Mouse (Mus musculus) layer of hippocampus, adult 18-20 months (tissue): ENCODE results near the gene Pygo2. TPM values are rescaled to one million over a fixed set of nuclear protein-coding genes. Genes with fewer than 3 reads are reported as not detected.

Experiments used
- DNase-seq, 2 experiments: peaks; one replicate each; pipeline ENCODE4 v3.0.0; 2022; ENCODE audit warnings: low spot score in 2 of 2
- total RNA-seq, 2 experiments: library from RNA; stranded (reverse); gene quantifications; 2 replicates each; pipeline ENCODE4 v1.2.3; 2021

Gene Pygo2
- total RNA-seq, 2 experiments from 2014 or later = 60.4 to 64.9 TPM

DNA sequence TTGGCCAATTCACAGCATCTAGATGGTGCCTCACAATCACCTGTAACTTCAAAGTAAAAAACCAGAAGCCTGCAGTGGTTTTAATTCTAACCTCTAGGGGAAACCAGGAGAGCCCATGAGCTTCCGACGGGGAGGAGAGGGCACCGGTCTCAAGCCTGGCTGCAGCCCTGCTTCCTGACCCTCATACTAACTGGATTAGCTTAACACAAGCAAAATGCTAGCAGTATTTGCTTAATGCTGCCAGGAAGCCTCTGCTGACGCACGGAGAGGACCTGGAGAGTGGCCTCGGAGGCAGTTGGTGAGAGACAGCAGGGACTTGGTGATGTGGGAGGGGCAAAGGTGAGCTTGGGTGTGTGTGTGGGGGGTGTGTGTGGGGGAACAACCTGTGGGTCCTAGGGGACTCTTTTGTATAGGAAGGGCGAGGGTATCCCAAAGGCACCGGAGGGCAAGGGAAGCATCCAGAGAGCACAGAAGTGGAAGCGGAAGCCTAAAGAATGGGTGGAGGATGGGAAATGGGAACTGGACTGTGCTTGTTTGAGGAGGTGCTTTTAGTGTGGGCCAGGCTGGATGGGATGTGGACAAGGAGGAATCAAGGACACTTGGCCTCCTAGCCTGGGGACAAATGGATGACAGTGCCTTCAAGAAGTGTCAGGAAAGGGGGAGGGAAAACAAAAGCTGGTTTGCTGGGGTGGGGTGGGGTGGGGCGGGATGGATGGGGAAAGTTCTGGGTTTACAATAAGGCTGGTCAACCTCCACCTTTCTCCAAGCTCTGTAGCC lies 24.6 kb downstream of the Pygo2 start, which contains the start of gene Pmvk:
Gene Pmvk, plus strand, starts transcription at position 141 of the 777 bp plus-strand sequence.
- no peak for DNase-seq

DNA sequence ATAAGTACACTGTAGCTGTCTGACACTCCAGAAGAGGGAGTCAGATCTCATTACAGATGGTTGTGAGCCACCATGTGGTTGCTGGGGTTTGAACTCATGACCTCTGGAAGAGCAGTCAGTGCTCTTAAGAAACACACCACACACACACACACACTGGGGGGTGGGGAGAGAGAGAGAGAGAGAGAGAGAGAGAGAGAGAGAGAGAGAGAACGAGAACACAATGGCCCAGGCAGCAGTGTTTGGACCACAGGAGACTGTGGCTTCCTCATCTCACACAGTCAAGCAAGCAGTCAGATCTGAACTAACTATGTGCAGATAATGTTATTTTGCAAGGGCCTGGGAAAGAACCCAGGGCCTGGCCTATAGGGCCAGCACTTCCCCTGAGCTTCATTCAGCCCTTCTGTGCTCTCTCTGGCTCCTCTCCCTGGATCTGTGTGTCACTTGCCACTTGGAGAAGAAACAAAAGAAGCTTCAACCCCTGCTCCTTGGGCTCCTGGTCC lies 25.8 kb downstream of the Pygo2 start:
- no peak for DNase-seq

DNA sequence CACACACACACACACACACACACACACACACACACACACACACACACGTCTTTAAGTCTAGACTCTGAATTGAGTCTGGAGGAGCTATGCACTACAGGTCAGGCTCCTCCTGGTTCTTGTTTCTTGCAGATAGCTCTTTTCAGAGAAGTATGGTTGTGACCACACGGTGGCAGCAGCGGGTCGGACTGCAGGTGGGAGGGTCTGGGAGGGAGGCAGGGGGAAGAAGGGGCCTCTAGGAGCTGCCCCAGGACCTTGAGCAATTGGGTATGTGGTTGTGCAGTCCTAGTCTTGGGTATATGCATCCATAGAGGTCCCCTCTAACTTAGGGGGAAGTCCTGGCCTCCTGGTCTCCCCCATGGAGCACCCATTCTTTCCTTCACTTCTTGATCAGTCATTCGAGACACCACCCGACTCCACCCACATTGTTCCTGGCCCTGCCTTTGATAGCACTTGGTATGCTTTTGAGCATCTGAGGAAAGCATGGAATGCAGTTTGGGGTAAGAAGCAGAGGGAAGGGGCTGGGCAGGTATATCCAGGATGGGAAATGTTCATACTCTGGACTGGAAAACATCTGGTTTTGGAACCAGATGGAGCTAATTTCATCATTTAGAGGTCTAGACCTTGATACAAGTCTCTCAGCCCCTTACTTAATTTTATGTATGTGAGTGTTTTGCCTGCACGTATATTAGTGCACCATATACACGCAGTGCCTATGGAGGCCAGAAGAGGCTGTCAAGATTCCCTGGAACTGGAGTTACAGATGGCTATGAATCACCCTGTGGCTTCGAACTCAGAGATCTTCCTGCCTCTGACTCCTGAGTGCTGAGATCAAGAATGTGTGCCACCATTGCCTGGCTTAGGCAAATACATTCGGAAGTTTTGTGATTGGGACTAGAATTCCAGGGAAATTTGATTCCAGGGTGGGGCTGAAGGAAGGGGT lies 27.0 kb downstream of the Pygo2 start:
- DNase-seq = peak in 1 of 2 experiments; percentile 74

DNA sequence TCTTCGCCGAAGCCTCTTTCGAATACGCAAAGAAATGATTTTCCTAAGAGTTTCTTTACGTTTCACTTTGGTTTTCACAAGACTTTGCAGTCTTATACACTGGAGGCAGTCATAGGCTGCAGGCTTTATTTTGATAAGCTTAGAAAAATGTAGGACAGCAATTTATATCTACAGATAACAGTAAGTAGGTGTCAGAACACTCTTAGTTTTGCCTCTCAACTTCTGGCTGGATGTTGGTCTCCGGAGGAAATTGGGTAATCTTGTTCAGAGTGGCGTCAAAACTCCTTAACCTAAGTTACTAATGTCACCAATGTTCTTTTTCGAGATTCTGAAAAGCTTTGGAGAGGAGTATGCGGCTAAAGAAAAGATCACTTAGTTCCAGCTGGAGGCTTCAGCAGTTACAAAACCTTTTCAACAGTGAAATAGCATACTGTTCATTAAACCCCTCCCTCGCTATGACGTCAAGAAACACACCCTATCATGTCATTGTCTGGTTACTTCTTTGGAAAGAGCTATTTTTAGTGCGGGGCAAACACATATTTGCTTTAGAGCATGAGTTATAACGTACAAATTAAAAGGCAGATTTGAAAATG lies 28.5 kb downstream of the Pygo2 start:
- DNase-seq = no peak

DNA sequence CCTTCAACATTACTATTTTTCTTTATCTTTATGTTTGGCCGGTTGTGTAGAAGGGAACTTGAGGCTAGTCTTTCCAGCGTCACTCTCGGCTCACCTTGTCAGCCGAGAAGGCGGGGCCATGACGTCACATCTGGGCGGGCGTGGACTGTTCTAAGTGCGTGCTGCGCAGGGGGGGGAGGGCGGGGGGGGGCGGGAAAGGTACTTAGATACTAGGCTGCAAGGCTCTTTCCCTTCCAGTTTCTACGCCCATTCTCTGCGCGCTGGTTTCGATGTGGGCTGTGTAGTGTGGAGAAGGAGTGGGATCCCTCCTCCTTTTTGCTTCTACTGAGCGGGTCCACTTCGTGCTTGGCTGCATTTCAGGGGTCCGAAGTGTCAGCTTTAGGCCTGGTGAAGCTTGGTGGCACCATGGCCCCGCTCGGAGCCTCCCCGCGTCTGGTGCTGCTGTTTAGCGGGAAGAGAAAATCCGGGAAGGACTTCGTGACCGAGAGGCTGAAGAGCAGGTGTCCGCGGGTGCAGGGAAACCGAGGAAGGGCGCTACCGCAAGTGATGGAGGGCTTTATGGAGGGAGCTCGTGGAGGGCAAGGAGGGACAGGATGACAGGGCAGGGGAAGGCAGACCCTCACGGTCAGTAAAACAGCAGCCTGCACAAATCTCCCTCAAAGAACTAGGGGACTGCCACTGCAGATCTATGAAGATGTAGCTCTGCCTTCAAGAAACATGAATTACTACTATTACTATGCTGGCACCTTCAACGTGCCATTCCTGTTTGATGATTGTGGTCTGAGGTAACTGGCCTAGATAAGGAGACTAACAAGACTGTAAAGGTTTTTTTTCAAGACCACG lies 29.2 kb downstream of the Pygo2 start:
- DNase-seq = peak; percentile 79 to 92

DNA sequence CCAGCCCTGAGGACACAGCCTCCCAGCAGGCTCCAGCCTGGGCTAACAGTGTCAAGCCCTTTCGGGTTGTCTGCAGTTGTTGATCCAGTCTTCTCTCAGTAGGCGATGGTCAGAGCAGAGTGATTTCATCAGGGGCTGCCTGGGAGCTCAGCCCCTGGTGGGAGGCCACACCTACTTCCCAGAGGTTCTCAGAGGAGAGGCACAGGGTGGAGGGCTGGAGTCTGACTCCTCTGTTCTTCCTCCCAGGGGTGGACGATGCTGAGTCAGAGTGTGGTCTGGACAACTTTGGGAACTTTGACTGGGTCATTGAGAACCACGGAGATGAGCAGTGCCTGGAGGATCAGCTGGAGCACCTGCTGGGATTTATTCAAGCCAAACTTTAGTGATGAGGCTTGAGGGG lies 38.3 kb downstream of the Pygo2 start:
- no peak for DNase-seq

DNA sequence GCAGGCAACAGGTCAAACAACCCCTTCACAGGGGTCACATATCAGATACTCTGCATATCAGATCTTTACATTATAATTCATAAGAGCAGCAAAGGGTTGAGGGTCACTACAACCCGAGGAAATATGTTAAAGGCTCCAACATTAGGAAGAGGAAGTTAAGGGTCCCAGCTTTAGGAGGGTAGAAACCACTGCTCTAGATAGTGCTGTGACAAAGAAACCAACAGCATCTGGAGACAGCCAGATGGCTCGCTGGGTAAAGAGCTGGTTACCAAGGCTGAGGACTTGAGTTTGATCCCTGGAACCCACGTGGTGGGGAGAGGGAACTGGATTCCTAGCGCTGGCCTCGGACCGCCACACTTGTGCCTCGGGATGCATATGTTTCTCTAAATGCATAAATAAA lies 42.3 kb downstream of the Pygo2 start:
- DNase-seq = no peak

DNA sequence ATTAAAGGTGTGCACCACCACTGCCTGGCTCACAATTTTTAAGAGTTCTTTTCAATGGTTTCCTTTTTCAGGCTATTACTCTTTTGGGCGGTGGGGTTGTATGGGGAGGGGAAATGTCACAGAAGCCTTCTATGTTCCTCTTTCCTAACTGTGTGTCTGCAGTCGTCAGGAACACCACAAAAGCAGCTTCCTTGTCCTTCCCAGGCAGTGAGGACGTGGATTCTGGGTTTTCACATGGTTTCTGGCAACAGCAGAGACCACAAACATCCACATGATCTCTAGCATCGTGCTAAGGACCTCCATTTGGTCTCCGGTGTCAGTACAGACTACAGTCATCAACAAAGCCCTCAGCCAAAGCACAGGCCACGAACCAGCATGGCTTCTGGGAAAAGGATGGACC lies 43.8 kb downstream of the Pygo2 start:
- no peak for DNase-seq

DNA sequence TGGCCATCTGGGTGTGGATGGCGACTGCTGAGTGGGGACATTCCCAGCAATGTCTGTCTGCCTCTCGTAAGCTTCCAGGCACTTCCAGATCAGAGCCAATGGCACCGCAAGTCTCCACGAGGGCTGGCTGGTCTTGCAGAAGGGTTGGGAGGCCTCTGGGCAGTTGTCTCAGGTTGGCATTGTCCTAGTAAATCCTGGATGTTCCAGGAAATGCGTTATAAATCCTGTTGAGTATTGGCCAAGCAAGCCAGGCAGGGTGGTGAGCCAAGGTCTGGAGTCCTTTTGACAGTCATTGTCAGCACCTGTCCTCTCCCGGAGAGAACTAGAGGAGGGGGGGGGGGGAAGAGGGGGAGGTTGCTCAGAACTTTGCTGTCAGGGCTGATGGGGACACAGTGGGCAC lies 49.0 kb downstream of the Pygo2 start:
- DNase-seq = no peak

DNA sequence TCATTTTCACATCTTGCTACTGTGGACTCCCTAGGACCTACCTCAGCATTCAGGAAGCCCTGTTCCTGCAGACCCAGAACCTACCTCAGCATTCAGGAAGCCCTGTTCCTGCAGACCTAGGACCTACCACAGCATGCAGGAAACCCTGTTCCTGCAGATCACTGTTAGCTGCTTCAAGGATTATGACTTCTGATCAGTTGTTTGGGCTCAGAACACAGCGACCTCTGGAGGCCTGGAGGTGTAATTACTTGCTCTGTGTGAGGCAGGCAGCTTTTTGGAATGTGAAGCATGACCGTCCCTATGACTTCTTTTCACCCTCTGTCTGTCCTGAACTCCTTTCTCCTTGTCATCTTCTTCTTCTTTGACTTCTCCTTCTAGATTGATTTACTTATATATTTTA lies 51.5 kb downstream of the Pygo2 start:
- DNase-seq = no peak

DNA sequence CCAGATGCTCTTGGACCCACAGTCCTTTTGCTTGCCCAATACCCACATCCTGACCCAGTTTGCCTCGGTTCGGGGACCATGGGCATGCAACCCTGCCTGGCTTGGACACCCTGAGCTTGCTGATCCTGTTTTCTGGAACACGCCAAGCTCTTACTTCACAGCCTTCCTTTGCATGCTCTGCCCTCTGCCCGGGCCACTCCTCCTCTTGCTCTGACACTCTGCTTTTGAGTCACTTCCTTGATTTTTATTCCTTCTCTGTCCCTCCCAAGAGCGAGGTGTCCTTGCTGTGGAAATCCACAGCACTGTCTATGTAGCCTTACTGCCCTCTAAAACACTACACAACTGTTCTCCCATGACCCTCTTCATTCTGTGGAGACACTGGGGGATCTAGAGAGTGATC lies 52.2 kb downstream of the Pygo2 start:
- DNase-seq = no peak

Other genes starting within 250 kb of the Pygo2 start
- gene Fam189b, start 247.1 kb upstream of the Pygo2 start, total RNA-seq = 10 to 100 TPM; 49.0 to 59.9 TPM
- gene Gba, start 227.3 kb upstream of the Pygo2 start, total RNA-seq = 10 to 100 TPM; 57.3 to 59.9 TPM
- 10 to 100 TPM; 30.5 to 30.7 TPM for gene Thbs3, start 215.0 kb upstream of the Pygo2 start, total RNA-seq
- gene Mtx1, start 203.1 kb upstream of the Pygo2 start, total RNA-seq = 10 to 100 TPM; 84.9 to 91.6 TPM
- under 1 TPM; 0.71 to 0.84 TPM for gene Muc1, start 201.2 kb upstream of the Pygo2 start, total RNA-seq
- gene Krtcap2, start 184.2 kb upstream of the Pygo2 start, total RNA-seq = 10 to 100 TPM; 78.0 to 81.3 TPM
- gene Trim46, start 183.9 kb upstream of the Pygo2 start, total RNA-seq = 10 to 100 TPM; 83.1 to 86.0 TPM
- 10 to 100 TPM; 64.2 to 66.9 TPM for gene Dpm3, start 170.9 kb upstream of the Pygo2 start, total RNA-seq
- 10 to 100 TPM; 43.7 to 52.2 TPM for gene Slc50a1, start 159.6 kb upstream of the Pygo2 start, total RNA-seq
- gene Efna1, start 149.1 kb upstream of the Pygo2 start, total RNA-seq = 10 to 100 TPM in 1 of 2 experiments, 1 to 10 TPM in 1; 8.4 to 11.4 TPM
- 10 to 100 TPM; 78.2 to 80.1 TPM for gene Efna3, start 107.2 kb upstream of the Pygo2 start, total RNA-seq
- gene Efna4, start 92.2 kb upstream of the Pygo2 start, total RNA-seq = under 1 TPM; 0.53 to 0.77 TPM
- gene Adam15, start 80.2 kb upstream of the Pygo2 start, total RNA-seq = 100 to 1,000 TPM; 120 to 126 TPM
- under 1 TPM; 0.22 to 0.41 TPM for gene Dcst2, start 68.2 kb upstream of the Pygo2 start, total RNA-seq
- not detected for gene Dcst1, start 65.0 kb upstream of the Pygo2 start, total RNA-seq
- gene Zbtb7b, start 35.4 kb upstream of the Pygo2 start, total RNA-seq = 10 to 100 TPM; 12.1 to 16.8 TPM
- gene Lenep, start 27.4 kb upstream of the Pygo2 start, total RNA-seq = 1 to 10 TPM; 2.5 to 4.4 TPM
- gene Flad1, start 18.3 kb upstream of the Pygo2 start, total RNA-seq = 10 to 100 TPM; 39.8 to 39.9 TPM
- 1 to 10 TPM; 2.3 to 2.4 TPM for gene Cks1b, start 11.8 kb upstream of the Pygo2 start, total RNA-seq
- 10 to 100 TPM; 11.5 to 12.8 TPM for gene Shc1, start 11.8 kb upstream of the Pygo2 start, total RNA-seq
- gene Pbxip1, start 6.5 kb downstream of the Pygo2 start, total RNA-seq = 10 to 100 TPM; 37.7 to 41.2 TPM
- gene Pmvk, start 24.3 kb downstream of the Pygo2 start, total RNA-seq = 10 to 100 TPM; 29.4 to 34.3 TPM
- gene Kcnn3, start 90.0 kb downstream of the Pygo2 start, total RNA-seq = 10 to 100 TPM; 24.6 to 26.6 TPM